In the genomic region with DNA sequence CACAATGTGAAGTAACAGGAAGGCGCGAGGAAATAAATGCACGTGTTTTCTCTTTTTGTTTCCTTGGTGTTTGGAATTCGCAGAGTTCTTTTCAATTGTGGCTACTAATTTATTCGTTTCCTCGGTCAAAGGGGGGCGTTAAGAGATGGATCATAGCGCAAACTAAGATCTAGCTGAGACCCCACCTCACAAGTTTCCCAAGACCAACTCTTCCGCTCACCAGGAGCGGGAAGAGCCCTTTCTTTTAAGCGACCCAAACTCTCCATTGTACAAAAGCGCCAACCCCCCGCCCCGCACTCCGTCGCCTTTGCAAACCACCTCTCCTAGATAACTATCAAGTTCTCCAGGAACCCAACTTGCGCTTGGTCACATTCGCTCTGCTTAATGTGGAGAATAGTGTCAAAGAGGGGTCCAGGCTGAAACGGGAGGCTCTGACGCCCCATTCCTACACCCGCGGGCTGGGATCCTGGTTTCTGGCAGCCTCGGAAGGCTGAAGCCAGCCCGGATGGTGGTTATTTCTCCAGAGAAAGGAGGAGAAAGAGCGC, we compare ENCODE assay signal across 8 mouse cellular contexts. TPM values are rescaled to one million over a fixed set of nuclear protein-coding genes. Genes with fewer than 3 reads are reported as not detected.
A peak's percentile ranks its signal among the peaks of the same experiment; 100 is the strongest.
DNase-seq lines count a peak whose midpoint lies in the region; ATAC-seq lines count a peak whose summit lies in the region.

No protein-coding gene starts in this region.

- no peaks in the 10 kb centered on the region for H3K36me3 ChIP-seq in embryonic facial prominence, embryonic 12.5 days
- no peaks in the 10 kb centered on the region for H3K36me3 ChIP-seq in hindbrain, embryonic 15.5 days
- no peaks in the 10 kb centered on the region for H3K36me3 ChIP-seq in neural tube, embryonic 12.5 days

- H3K4me1 ChIP-seq in embryonic facial prominence, embryonic 12.5 days: peaks cover 31% of the 10 kb centered on the region
- peaks cover 43% of the 10 kb centered on the region for H3K4me1 ChIP-seq in hindbrain, embryonic 15.5 days (replicated peaks)
- H3K4me1 ChIP-seq in neural tube, embryonic 12.5 days: peaks cover 38% of the 10 kb centered on the region

- no peaks in the 10 kb centered on the region for H3K9me3 ChIP-seq in embryonic facial prominence, embryonic 12.5 days
- H3K9me3 ChIP-seq in hindbrain, embryonic 15.5 days: no peaks in the 10 kb centered on the region
- no peaks in the 10 kb centered on the region for H3K9me3 ChIP-seq in neural tube, embryonic 12.5 days

- H3K27ac ChIP-seq in embryonic facial prominence, embryonic 12.5 days: no peak overlapping the region
- H3K27ac ChIP-seq in hindbrain, embryonic 15.5 days (replicated peaks): peak overlapping the region; percentile 89
- peak overlapping the region; percentile 91 for H3K27ac ChIP-seq in neural tube, embryonic 12.5 days

- peak overlapping the region; percentile 54 for H3K4me3 ChIP-seq in embryonic facial prominence, embryonic 12.5 days
- peak overlapping the region; percentile 79 for H3K4me3 ChIP-seq in hindbrain, embryonic 15.5 days
- H3K4me3 ChIP-seq in neural tube, embryonic 12.5 days: peak overlapping the region; percentile 82

- intact Hi-C loops in left cerebral cortex, postnatal 10 days (cut with DNase I): loop anchor here (5.0 kb wide), 2 partner anchors 205 to 330 kb away; no protein-coding TSS in a partner anchor

- ATAC-seq in embryonic facial prominence, embryonic 12.5 days (ENCODE audit: insufficient number of reproducible peaks, insufficient read depth, low FRiP score, low TSS enrichment): no peak
- ATAC-seq in hindbrain, embryonic 15.5 days (ENCODE audit: low FRiP score, low read depth): no peak
- peak; percentile 12; the same call in 1 of the 2 replicates for ATAC-seq in neural tube, embryonic 12.5 days (ENCODE audit: low FRiP score, low read depth)

- peaks cover 41% of the 10 kb centered on the region for H3K27me3 ChIP-seq in embryonic facial prominence, embryonic 12.5 days
- H3K27me3 ChIP-seq in hindbrain, embryonic 15.5 days: no peaks in the 10 kb centered on the region
- no peaks in the 10 kb centered on the region for H3K27me3 ChIP-seq in neural tube, embryonic 12.5 days (replicated peaks)

- peak overlapping the region; percentile 98 for H3K4me2 ChIP-seq in embryonic facial prominence, embryonic 12.5 days (replicated peaks)
- H3K4me2 ChIP-seq in hindbrain, embryonic 15.5 days: peak overlapping the region; percentile 96
- peak overlapping the region; percentile 86 for H3K4me2 ChIP-seq in neural tube, embryonic 12.5 days (replicated peaks)

- DNase-seq in layer of hippocampus, postnatal 25 days (ENCODE audit: extremely low spot score in 1 of 2, low spot score in 1 of 2): peak; percentile 14 to 20
- no peak for DNase-seq in layer of hippocampus, postnatal 14 days (ENCODE audit: low spot score in 2 of 2)
- DNase-seq in layer of hippocampus, postnatal 10 days (ENCODE audit: low spot score in 2 of 2): no peak
- no peak for DNase-seq in cerebellum, postnatal 36 days
- DNase-seq in left cerebral cortex, postnatal 10 days (ENCODE audit: extremely low spot score in 1 of 2, low spot score in 2 of 2): no peak

- 1% methylated on average over 25 of the region's 25 CpGs for WGBS in embryonic facial prominence, embryonic 12.5 days
- under 1% methylated on average over 25 of the region's 25 CpGs for WGBS in hindbrain, embryonic 15.5 days
- under 1% methylated on average over 25 of the region's 25 CpGs for whole genome bisulfite sequencing in neural tube, embryonic 12.5 days

- peak overlapping the region; percentile 57 for H3K9ac ChIP-seq in embryonic facial prominence, embryonic 12.5 days
- H3K9ac ChIP-seq in hindbrain, embryonic 15.5 days: peak overlapping the region; percentile 78
- H3K9ac ChIP-seq in neural tube, embryonic 12.5 days: peak overlapping the region; percentile 91

RNA-seq across cellular contexts. Expression of gene Npas3, which starts 0.9 kb away (rescaled TPM):
- 10 to 100 TPM; 26.4 to 37.1 TPM for total RNA-seq in layer of hippocampus, postnatal 25 days (2021)
- 10 to 100 TPM; 32.5 to 32.8 TPM for total RNA-seq in layer of hippocampus, postnatal 14 days (2021)
- 5.2 and 6.4 TPM in 2 replicates for polyA plus RNA-seq in embryonic facial prominence, embryonic 12.5 days (2016; fragmentation: Nextera tagmentation; extraction: Ambion mirVana)
- 24.9 and 27.1 TPM in 2 replicates for polyA plus RNA-seq in hindbrain, embryonic 15.5 days (2015; fragmentation: Nextera tagmentation; extraction: Ambion mirVana)
- polyA plus RNA-seq in neural tube, embryonic 12.5 days (2016; fragmentation: Nextera tagmentation; extraction: Ambion mirVana): 20.0 and 21.4 TPM in 2 replicates
- 10 to 100 TPM; 42.9 to 61.7 TPM for total RNA-seq in layer of hippocampus, postnatal 10 days (2021)
- total RNA-seq in left cerebral cortex, postnatal 10 days (2021): 10 to 100 TPM; 32.8 to 33.8 TPM

Comparison
In these comparisons a context has a peak if more than half of its experiments do, and no peak if none do; other contexts are left out.
1. DNase-seq: peak in layer of hippocampus, postnatal 25 days (2 of 2); none in layer of hippocampus, postnatal 14 days (0 of 2), layer of hippocampus, postnatal 10 days (0 of 2), cerebellum, postnatal 36 days (0 of 2) and left cerebral cortex, postnatal 10 days (0 of 2).
2. Peak in every context shown above with its lines, with median percentiles within 50 percentile points of each other: H3K4me2 ChIP-seq, H3K4me3 ChIP-seq and H3K9ac ChIP-seq.